Mouse (Mus musculus) bone marrow, adult 2 months (tissue): ENCODE measurements around the gene Selplg.

Source experiments
- CTCF ChIP-seq: fragments of 200-500 bp; IDR thresholded peaks from 2 replicates; pipeline ENCODE4 v1.5.1; 2011; ENCODE audit warnings: low read length, control low read depth; ENCODE audit not compliant: control insufficient read depth, insufficient read depth
- POLR2A ChIP-seq: fragments of 200-500 bp; IDR thresholded peaks from 2 replicates; pipeline ENCODE4 v1.6.1; 2011; ENCODE audit warnings: low read depth, mild to moderate bottlenecking, control low read depth, low read length, borderline replicate concordance; ENCODE audit not compliant: control insufficient read depth

- no peak for TF ChIP-seq POLR2A
- no peak for TF ChIP-seq CTCF
Observed at GRCm38 (mm10) chr5:113783581-113784001, 48.9 kb downstream of the Selplg start.
